Mouse (Mus musculus) common myeloid progenitor, adult 5-6 weeks (primary cell): ENCODE data around the gene Klc4. TPM values are rescaled to one million over a fixed set of nuclear protein-coding genes. Genes with fewer than 3 reads are reported as not detected.

Source experiments
- ATAC-seq: replicated peaks from 2 replicates; pipeline ENCODE4 v1.8.0; 2016; ENCODE audit warnings: low read depth, mild to moderate bottlenecking, moderate TSS enrichment, inconsistent platforms; ENCODE audit not compliant: poor library complexity, severe bottlenecking
- total RNA-seq: library from RNA; stranded (forward); fragments of 200-1000, 187-1606 nt; gene quantifications from 2 replicates; pipeline ENCODE4 v1.2.3, GENCODE M21; 2017

Gene Klc4
- total RNA-seq, result 6.1 and 6.9 TPM in 2 replicates

- peak; percentile 82 for ATAC-seq
Measured at GRCm38 (mm10) chr17:46645561-46646321, at the start of gene Klc4, which contains the start of gene Mrpl2. Klc4 (minus strand) TSS chr17:46646022. Mrpl2 (plus strand) TSS chr17:46646229.

- no peak for ATAC-seq
Measured at GRCm38 (mm10) chr17:46694517-46695063, 48.8 kb upstream of the Klc4 start.

- no peak for ATAC-seq
Measured at GRCm38 (mm10) chr17:46691390-46691789, 45.6 kb upstream of the Klc4 start.

- ATAC-seq, result no peak
Measured at GRCm38 (mm10) chr17:46690665-46691064, 44.8 kb upstream of the Klc4 start.

GRCm38 (mm10) chr17:46685913-46686312, 40.1 kb upstream of the Klc4 start:
- no peak for ATAC-seq

GRCm38 (mm10) chr17:46682654-46683389, 37.0 kb upstream of the Klc4 start:
- ATAC-seq, result no peak

GRCm38 (mm10) chr17:46681466-46682118, 35.8 kb upstream of the Klc4 start:
- no peak for ATAC-seq

GRCm38 (mm10) chr17:46680760-46681373, 35.0 kb upstream of the Klc4 start, which contains the start of gene Klhdc3:
Klhdc3 (minus strand) TSS chr17:46680914.
- peak; percentile 95 for ATAC-seq

GRCm38 (mm10) chr17:46679843-46680759, 34.3 kb upstream of the Klc4 start:
- ATAC-seq, result peak; percentile 42

GRCm38 (mm10) chr17:46678911-46679310, 33.1 kb upstream of the Klc4 start:
- no peak for ATAC-seq

GRCm38 (mm10) chr17:46678416-46678815, 32.6 kb upstream of the Klc4 start, which contains the start of gene Mea1:
Mea1 (plus strand) TSS chr17:46678793.
- no peak for ATAC-seq

- no peak for ATAC-seq
Measured at GRCm38 (mm10) chr17:46674530-46675283, 28.9 kb upstream of the Klc4 start.

- peak; percentile 97 for ATAC-seq
Measured at GRCm38 (mm10) chr17:46673850-46674529, 28.2 kb upstream of the Klc4 start, which contains the start of gene Rrp36. Rrp36 (minus strand) TSS chr17:46674352.

GRCm38 (mm10) chr17:46669911-46670310, 24.1 kb upstream of the Klc4 start:
- no peak for ATAC-seq

- no peak for ATAC-seq
Measured at GRCm38 (mm10) chr17:46667712-46668111, 21.9 kb upstream of the Klc4 start.

GRCm38 (mm10) chr17:46662730-46663129, 16.9 kb upstream of the Klc4 start:
- no peak for ATAC-seq

- ATAC-seq, result no peak
Measured at GRCm38 (mm10) chr17:46661981-46662380, 16.2 kb upstream of the Klc4 start.

- no peak for ATAC-seq
Measured at GRCm38 (mm10) chr17:46661351-46661750, 15.5 kb upstream of the Klc4 start.
